Comparison of ENCODE assay signal across 9 mouse cellular contexts in the genomic region with DNA sequence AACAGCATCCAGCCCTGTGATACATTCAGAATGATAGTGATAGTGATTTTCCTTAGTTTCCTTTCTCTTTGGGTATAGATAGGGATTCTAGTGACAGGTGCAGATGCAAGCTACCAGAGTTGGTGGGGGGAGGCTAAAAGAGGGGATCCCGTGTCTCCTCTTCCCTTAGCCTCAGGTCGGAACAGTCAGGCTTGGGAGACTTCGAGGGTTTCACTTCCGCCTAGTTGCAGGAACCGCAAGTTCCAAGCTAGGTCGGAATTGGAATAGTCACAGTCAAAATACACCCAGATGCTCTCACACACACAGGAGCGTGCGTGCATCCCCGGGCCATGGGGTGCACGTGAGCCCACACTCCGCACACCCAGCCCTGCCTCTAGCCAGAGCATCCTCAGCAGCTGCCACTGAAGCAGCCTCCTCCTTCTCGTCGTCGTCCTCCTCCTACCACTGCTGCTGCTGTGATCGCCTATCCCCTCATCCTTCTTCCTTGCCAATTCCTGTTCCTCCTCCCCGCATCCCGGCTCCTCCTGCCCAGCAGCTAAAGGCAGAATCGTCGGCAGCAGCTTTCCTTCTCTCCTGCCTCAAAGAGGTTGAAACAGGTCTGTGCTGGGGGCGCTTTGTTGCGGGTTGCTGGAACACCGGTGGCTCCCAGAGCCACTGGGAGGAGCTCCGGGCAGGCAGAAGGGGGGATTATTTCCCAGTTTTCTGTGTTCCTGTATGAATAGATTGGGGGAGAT. TPM values are rescaled to one million over a fixed set of nuclear protein-coding genes. Genes with fewer than 3 reads are reported as not detected.
DNase-seq lines count a peak whose midpoint lies in the region; ATAC-seq lines count a peak whose summit lies in the region.
"Had no signal": no experiment of that assay in that cellular context is flagged by ENCODE, and none has a peak within 500 bp of the region (broad histone marks: within the 10 kb centered on the region; RNA-seq: fewer than 3 reads in every experiment).

A gene (plus strand): TSS at position 424 of the 734 bp plus-strand sequence.

- ATAC-seq in kidney, embryonic 16.5 days (ENCODE audit: low FRiP score, low TSS enrichment) = no peak
- peak; percentile 91 for ATAC-seq in forebrain, embryonic 14.5 days
- ATAC-seq in midbrain, embryonic 15.5 days (replicated peaks) = peak; percentile 92
- ATAC-seq in CD4-positive, CD25-positive, alpha-beta regulatory T cell, adult 4 months = no peak
- ATAC-seq in monocyte, adult 5-6 weeks (replicated peaks; ENCODE audit: insufficient number of reproducible peaks, low FRiP score, low TSS enrichment, poor library complexity, severe bottlenecking) = no peak

- no peak for DNase-seq in kidney, adult 18-20 months
- peak; percentile 71 for DNase-seq in brain, adult 2 months (ENCODE audit: low read depth, low spot score)
- peak; percentile 64 for DNase-seq in forebrain, embryonic 14.5 days (ENCODE audit: low spot score)
- peak; percentile 21 for DNase-seq in layer of hippocampus, adult 9-11 months

- H3K27me3 ChIP-seq in kidney, embryonic 16.5 days (ENCODE audit: insufficient read depth, low read length) = peaks cover 31% of the 10 kb centered on the region
- H3K27me3 ChIP-seq in forebrain, embryonic 14.5 days (replicated peaks; ENCODE audit: control insufficient read depth, insufficient read depth, low read length) = no peaks in the 10 kb centered on the region
- H3K27me3 ChIP-seq in midbrain, embryonic 15.5 days (replicated peaks) = 0 out of 2 replicates have a peak, but pooled peaks cover 3% of the 10 kb centered on the region

- H3K9ac ChIP-seq in kidney, embryonic 16.5 days (replicated peaks; ENCODE audit: low read length) = no peak within 1 kb of the TSS
- H3K9ac ChIP-seq in forebrain, embryonic 14.5 days (ENCODE audit: low read length) = peak within 1 kb of the TSS; percentile 75
- H3K9ac ChIP-seq in midbrain, embryonic 15.5 days = peak within 1 kb of the TSS; percentile 67

- no peaks in the 10 kb centered on the region for H3K4me1 ChIP-seq in kidney, embryonic 16.5 days (ENCODE audit: insufficient read depth, low read length)
- H3K4me1 ChIP-seq in forebrain, embryonic 14.5 days (ENCODE audit: control insufficient read depth, insufficient read depth, low read length) = peaks cover 2% of the 10 kb centered on the region; the same call in 1 of the 2 replicates
- peaks cover 6% of the 10 kb centered on the region; the same call in 1 of the 2 replicates for H3K4me1 ChIP-seq in midbrain, embryonic 15.5 days

- no peak within 1 kb of the TSS for H3K27ac ChIP-seq in kidney, embryonic 16.5 days (ENCODE audit: low read length)
- peak within 1 kb of the TSS; percentile 90 for H3K27ac ChIP-seq in forebrain, embryonic 14.5 days (ENCODE audit: low read depth, low read length)
- H3K27ac ChIP-seq in midbrain, embryonic 15.5 days = peak within 1 kb of the TSS; percentile 92
- H3K27ac ChIP-seq: macrophage had no signal

- no peaks in the 10 kb centered on the region for H3K9me3 ChIP-seq in kidney, embryonic 16.5 days (ENCODE audit: low read length)
- H3K9me3 ChIP-seq in forebrain, embryonic 14.5 days (replicated peaks; ENCODE audit: control insufficient read depth, low read length) = no peaks in the 10 kb centered on the region
- H3K9me3 ChIP-seq in midbrain, embryonic 15.5 days = no peaks in the 10 kb centered on the region

- peak within 1 kb of the TSS; percentile 57 for H3K4me2 ChIP-seq in kidney, embryonic 16.5 days (replicated peaks; ENCODE audit: low read depth, low read length)
- H3K4me2 ChIP-seq in forebrain, embryonic 14.5 days (ENCODE audit: low read length) = peak within 1 kb of the TSS; percentile 55
- H3K4me2 ChIP-seq in midbrain, embryonic 15.5 days = peak within 1 kb of the TSS; percentile 49

- WGBS in kidney, embryonic 16.5 days = 23% methylated on average over 23 of the region's 23 CpGs
- WGBS in forebrain, embryonic 14.5 days = 30% methylated on average over 23 of the region's 23 CpGs
- WGBS in midbrain, embryonic 15.5 days = 13% methylated on average over 23 of the region's 23 CpGs

- no peaks in the 10 kb centered on the region for H3K36me3 ChIP-seq in kidney, embryonic 16.5 days (ENCODE audit: insufficient read depth, low read length)
- no peaks in the 10 kb centered on the region for H3K36me3 ChIP-seq in forebrain, embryonic 14.5 days (ENCODE audit: control insufficient read depth, insufficient read depth, low read length)
- H3K36me3 ChIP-seq in midbrain, embryonic 15.5 days (replicated peaks) = no peaks in the 10 kb centered on the region

- peak within 1 kb of the TSS; percentile 34 for H3K4me3 ChIP-seq in kidney, embryonic 16.5 days (ENCODE audit: low read length)
- peak within 1 kb of the TSS; percentile 37 for H3K4me3 ChIP-seq in forebrain, embryonic 14.5 days (ENCODE audit: low read depth, low read length)
- peak within 1 kb of the TSS; percentile 50 for H3K4me3 ChIP-seq in midbrain, embryonic 15.5 days

RNA-seq across cellular contexts. Expression of the gene that starts here (rescaled TPM):
- polyA plus RNA-seq in kidney, embryonic 16.5 days (2015; fragmentation: Nextera tagmentation; extraction: Ambion mirVana) = 3.7 and 4.2 TPM in 2 replicates
- polyA plus RNA-seq in forebrain, embryonic 14.5 days (2014; fragmentation: Nextera tagmentation; extraction: Ambion mirVana) = 146 and 186 TPM in 2 replicates
- 237 and 255 TPM in 2 replicates for polyA plus RNA-seq in midbrain, embryonic 15.5 days (2015; fragmentation: Nextera tagmentation; extraction: Ambion mirVana)
- polyA plus RNA-seq in CD4-positive, CD25-positive, alpha-beta regulatory T cell, adult 4 months (2017; shearing (Covaris generic)) = not detected
- total RNA-seq in monocyte, adult 5-6 weeks (2017) = not detected in 3 replicates
- polyA plus RNA-seq: macrophage had no signal

Comparison
In these comparisons a context has a peak if more than half of its experiments do, and no peak if none do; other contexts are left out.
1. RNA of the gene that starts here (polyA plus RNA-seq): 237 to 255 TPM in midbrain, embryonic 15.5 days and 146 to 186 TPM in forebrain, embryonic 14.5 days; 3.7 to 4.2 TPM in kidney, embryonic 16.5 days and not detected in CD4-positive, CD25-positive, alpha-beta regulatory T cell, adult 4 months; every median in the first group is over 10 times any median in the second.
2. ATAC-seq: peak in forebrain, embryonic 14.5 days (single experiment) and midbrain, embryonic 15.5 days (single experiment); none in kidney, embryonic 16.5 days (single experiment), CD4-positive, CD25-positive, alpha-beta regulatory T cell, adult 4 months (single experiment) and monocyte, adult 5-6 weeks (single experiment).
3. Peak in every context shown above with its lines, with median percentiles within 50 percentile points of each other: H3K4me2 ChIP-seq and H3K4me3 ChIP-seq.